Mouse (Mus musculus) heart, embryonic 11.5 days (tissue): ENCODE data around the gene Metap2. TPM values are rescaled to one million over a fixed set of nuclear protein-coding genes. Genes with fewer than 3 reads are reported as not detected.
"Not testable (repeated sequence)": the region's sequence is repeated elsewhere in the genome, so short reads cannot be mapped to it uniquely, and the experiment has no call there.

Experiments used
- ATAC-seq: fragments of 200-750 bp; cut with Nextera tagmentation; replicated peaks from 2 replicates; pipeline ENCODE4 v1.8.0; 2017; ENCODE audit warnings: moderate library complexity; ENCODE audit not compliant: insufficient number of reproducible peaks, low FRiP score, low TSS enrichment
- H3K27ac ChIP-seq: fragments of 300-500 bp; sonication (generic); 2 replicates; pipeline ENCODE4 v1.5.1; 2014; ENCODE audit warnings: mild to moderate bottlenecking, low read depth, low read length
- H3K27me3 ChIP-seq: fragments of 300-500 bp; sonication (generic); 2 replicates; pipeline ENCODE4 v1.6.1; 2014; ENCODE audit warnings: mild to moderate bottlenecking, low read length, mixed read lengths; ENCODE audit not compliant: control insufficient read depth, insufficient read depth
- H3K36me3 ChIP-seq: fragments of 300-500 bp; sonication (generic); 2 replicates; pipeline ENCODE4 v1.6.1; 2014; ENCODE audit warnings: mild to moderate bottlenecking, low read length, moderate library complexity, mixed read lengths; ENCODE audit not compliant: control insufficient read depth, insufficient read depth
- H3K4me1 ChIP-seq: fragments of 300-500 bp; sonication (generic); 2 replicates; pipeline ENCODE4 v1.6.1; 2014; ENCODE audit warnings: low read length; ENCODE audit not compliant: control insufficient read depth, insufficient read depth
- H3K4me2 ChIP-seq: fragments of 300-500 bp; sonication (generic); 2 replicates; pipeline ENCODE4 v1.6.1; 2014; ENCODE audit warnings: mild to moderate bottlenecking, moderate library complexity
- H3K4me3 ChIP-seq: fragments of 300-500 bp; sonication (generic); 2 replicates; pipeline ENCODE4 v1.5.1; 2014; ENCODE audit warnings: low read depth, low read length
- H3K9ac ChIP-seq: fragments of 300-500 bp; sonication (generic); 2 replicates; pipeline ENCODE4 v1.6.1; 2014; ENCODE audit warnings: mild to moderate bottlenecking, low read depth, low read length, moderate library complexity
- H3K9me3 ChIP-seq: fragments of 300-500 bp; sonication (generic); replicated peaks from 2 replicates; pipeline ENCODE4 v1.6.1; 2016; ENCODE audit warnings: low read length; ENCODE audit not compliant: control insufficient read depth
- whole genome bisulfite sequencing: fragments of 180-500 bp; shearing (Covaris S2); extraction: QIAGEN DNeasy Blood & Tissue Kit; methylation state at CpG from one replicate; pipeline ENCODE4 v1.1.7; 2014; ENCODE audit not compliant: insufficient replicate concordance; 5-methylcytosine and 5-hydroxymethylcytosine counted together
- polyA plus RNA-seq: library from polyadenylated mRNA; unstranded; fragments of >200 nt; fragmentation: Nextera tagmentation; extraction: Ambion mirVana; gene quantifications from 2 replicates; pipeline ENCODE4 v1.2.1, GENCODE M21; 2014

Metap2 gene
- polyA plus RNA-seq, 1 experiment from 2014 or later: 199 TPM

DNA sequence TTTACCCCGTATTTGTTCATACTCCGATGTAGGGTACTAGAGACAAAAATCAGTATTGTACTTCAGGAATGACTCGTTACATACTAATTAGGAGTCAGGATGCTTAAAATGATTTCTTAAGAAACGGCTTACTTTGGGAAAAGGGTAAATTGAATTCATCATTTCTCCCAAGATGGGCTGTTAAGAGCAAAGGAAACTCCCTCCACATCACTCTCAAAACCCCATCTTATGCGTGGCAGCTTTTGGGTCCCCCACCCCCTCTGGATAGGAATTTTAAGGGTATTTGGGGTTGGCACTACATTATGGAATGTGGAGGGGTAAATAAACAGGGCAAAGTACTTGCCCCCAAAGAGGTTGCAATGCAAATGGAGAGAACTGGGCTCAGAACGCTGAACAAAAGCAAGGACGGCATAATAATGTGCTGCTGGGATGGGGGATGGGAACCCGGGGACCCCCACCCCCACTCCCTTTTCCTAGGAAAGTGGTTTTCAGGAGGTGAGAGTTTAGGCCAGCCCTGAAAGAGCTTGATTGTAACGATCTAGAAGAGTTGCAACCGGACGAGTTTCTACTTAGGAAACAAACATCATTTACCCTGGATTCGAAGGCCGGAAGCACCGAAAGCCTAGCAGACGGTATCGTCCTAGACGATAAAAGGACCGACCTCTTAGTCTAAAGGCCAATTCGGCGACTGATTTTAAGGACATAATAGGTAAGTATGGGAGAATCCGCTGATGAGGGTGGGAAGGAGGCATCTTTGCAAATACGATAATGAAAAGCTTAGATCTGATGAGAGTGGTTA lies 65.8 kb downstream of the Metap2 start, which contains the start of gene Usp44:
Gene Usp44, plus strand, starts transcription at position 625 of the 799 bp plus-strand sequence.
- Histone ChIP-seq H3K9ac (0 out of 2 replicates have a peak within 1 kb of the TSS, but pooled peaks have one; percentile 10), H3K27me3 (peaks cover 47% of the 10 kb centered on the region)

DNA sequence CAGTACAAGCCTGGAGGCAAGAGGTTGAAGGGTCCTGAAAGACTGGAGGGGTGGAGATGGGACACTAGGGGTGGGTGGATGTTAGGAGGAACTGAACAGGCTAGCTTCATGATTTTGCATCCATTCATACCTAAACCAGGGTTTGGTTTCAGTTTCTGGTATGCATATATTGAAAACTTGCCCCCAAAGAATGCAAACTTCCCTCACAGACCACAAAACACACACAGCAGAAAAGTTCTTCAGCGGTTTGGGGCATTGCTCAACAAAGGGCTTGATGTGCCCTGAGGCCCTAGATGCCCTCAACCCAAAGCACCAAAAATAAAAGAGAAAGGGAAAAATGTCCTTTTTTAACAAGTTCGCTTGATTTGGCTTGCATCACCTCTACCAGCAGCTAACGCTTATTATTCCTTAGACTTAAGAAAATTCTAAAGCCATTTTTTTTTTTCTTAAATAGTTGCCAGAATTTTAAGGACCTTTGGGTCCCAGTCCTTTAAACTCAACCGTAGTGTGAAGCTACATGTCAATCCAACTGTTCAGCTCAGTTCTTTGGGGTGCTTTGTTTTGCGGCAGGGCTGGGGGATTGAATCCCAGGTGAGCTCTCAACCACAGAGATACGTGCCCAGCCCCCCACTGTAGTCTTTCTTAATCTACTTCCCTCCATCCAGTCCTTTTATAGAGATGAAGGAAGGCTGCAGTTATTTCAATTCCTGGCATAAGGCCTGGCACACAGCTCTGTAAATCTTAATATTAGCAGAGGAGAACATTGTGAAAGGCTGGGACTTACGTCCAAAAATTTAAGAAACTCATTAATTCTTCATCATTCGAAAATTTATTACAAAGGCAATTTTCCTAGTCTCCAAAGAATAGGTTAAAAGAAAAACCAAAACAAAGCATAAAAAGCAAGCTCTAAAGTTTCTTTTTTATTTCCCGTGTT lies 66.7 kb downstream of the Metap2 start:
- no peaks in the 10 kb centered on the region for H3K4me1 ChIP-seq
- H3K27me3 ChIP-seq: peaks cover 43% of the 10 kb centered on the region
- no peak overlapping the region for H3K9ac ChIP-seq
- no peak overlapping the region for H3K27ac ChIP-seq
- H3K9me3 ChIP-seq: no peaks in the 10 kb centered on the region
- H3K4me2 ChIP-seq: no peak overlapping the region
- no peaks in the 10 kb centered on the region for H3K36me3 ChIP-seq
- 44% methylated on average over 9 of the region's 9 CpGs for WGBS
- H3K4me3 ChIP-seq: no peak overlapping the region
- no peak for ATAC-seq

More for the DNA sequence above, 65.8 kb downstream of the Metap2 start, which contains the start of gene Usp44:
- no peaks in the 10 kb centered on the region for H3K4me1 ChIP-seq
- WGBS: 9% methylated on average over 22 of the region's 22 CpGs
- no peaks in the 10 kb centered on the region for H3K9me3 ChIP-seq
- peak within 1 kb of the TSS; percentile 55 for H3K4me2 ChIP-seq
- no peaks in the 10 kb centered on the region for H3K36me3 ChIP-seq
- H3K27ac ChIP-seq: no peak within 1 kb of the TSS
- peak within 1 kb of the TSS; percentile 33 for H3K4me3 ChIP-seq
- no peak for ATAC-seq

DNA sequence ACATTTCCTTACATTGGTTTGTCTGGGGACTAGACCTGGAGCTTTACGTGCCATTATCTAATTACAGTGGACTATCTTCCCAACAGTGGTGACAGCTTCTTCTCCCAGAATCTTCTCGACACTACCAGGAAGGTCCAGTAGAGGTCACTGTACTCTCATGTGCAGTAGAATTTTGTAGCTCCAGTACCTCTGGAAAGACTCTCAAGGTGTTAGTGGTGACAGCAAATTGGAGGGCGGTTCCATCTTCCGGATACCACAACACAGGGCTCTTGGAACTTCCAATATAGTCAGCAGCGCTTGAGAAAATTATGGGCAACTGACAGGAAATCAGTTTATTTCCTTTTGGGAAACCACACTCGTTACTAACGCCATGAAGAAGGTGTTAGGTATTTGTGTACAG lies 78.2 kb downstream of the Metap2 start:
- H3K9ac ChIP-seq: no peak overlapping the region
- H3K4me2 ChIP-seq: no peak overlapping the region
- H3K4me3 ChIP-seq: no peak overlapping the region
- H3K4me1 ChIP-seq: no peaks in the 10 kb centered on the region
- no peaks in the 10 kb centered on the region for H3K27me3 ChIP-seq
- H3K36me3 ChIP-seq: no peaks in the 10 kb centered on the region
- no peaks in the 10 kb centered on the region for H3K9me3 ChIP-seq
- WGBS: 27% methylated on average over 7 of the region's 7 CpGs
- no peak overlapping the region for H3K27ac ChIP-seq
- ATAC-seq: no peak

GRCm38 (mm10) chr10:93813755-93814154 lies 83.1 kb downstream of the Metap2 start:
- no peaks in the 10 kb centered on the region for H3K4me1 ChIP-seq
- ATAC-seq: no peak
- WGBS: 79% methylated on average over 10 of the region's 10 CpGs
- no peaks in the 10 kb centered on the region for H3K36me3 ChIP-seq
- H3K9me3 ChIP-seq: no peaks in the 10 kb centered on the region
- no peaks in the 10 kb centered on the region for H3K27me3 ChIP-seq
- H3K9ac ChIP-seq: no peak overlapping the region
- H3K27ac ChIP-seq: no peak overlapping the region
- H3K4me3 ChIP-seq: no peak overlapping the region
- H3K4me2 ChIP-seq: no peak overlapping the region

GRCm38 (mm10) chr10:93812774-93813415 lies 84.0 kb downstream of the Metap2 start:
- WGBS: 16% methylated on average over 10 of the region's 10 CpGs
- no peak overlapping the region for H3K4me3 ChIP-seq

DNA sequence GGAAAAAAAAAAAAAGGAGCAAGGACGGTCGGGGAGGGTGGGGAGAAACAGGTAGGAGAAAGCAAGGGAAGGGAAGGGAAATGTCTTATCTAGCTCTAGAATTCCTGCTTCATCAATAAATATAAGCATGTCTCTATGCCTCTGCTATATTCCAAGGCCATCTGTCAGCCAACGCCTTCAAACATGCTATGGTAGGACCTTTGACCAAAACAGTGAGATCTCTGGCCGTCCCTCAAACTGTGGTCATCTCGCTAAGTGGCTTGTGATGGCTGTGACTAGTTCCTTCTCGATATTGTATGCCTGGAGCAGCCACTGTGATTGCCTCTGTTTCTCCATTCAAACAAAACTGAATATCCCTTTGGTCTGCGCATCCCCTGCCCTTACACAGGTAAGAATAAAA lies 84.8 kb downstream of the Metap2 start:
- no peaks in the 10 kb centered on the region for H3K36me3 ChIP-seq
- no peak for ATAC-seq
- H3K27me3 ChIP-seq: no peaks in the 10 kb centered on the region
- H3K4me3 ChIP-seq: no peak overlapping the region
- no peaks in the 10 kb centered on the region for H3K9me3 ChIP-seq
- H3K4me1 ChIP-seq: no peaks in the 10 kb centered on the region
- no peak overlapping the region for H3K27ac ChIP-seq
- 82% methylated on average over 7 of the region's 7 CpGs for WGBS
- H3K4me2 ChIP-seq: no peak overlapping the region
- no peak overlapping the region for H3K9ac ChIP-seq

More at GRCm38 (mm10) chr10:93812774-93813415, 84.0 kb downstream of the Metap2 start:
- ATAC-seq: no peak
- no peak overlapping the region for H3K9ac ChIP-seq
- no peak overlapping the region for H3K27ac ChIP-seq
- no peaks in the 10 kb centered on the region for H3K4me1 ChIP-seq
- no peaks in the 10 kb centered on the region for H3K27me3 ChIP-seq
- H3K36me3 ChIP-seq: no peaks in the 10 kb centered on the region
- no peak overlapping the region for H3K4me2 ChIP-seq
- H3K9me3 ChIP-seq: no peaks in the 10 kb centered on the region

GRCm38 (mm10) chr10:93810590-93811185 lies 86.2 kb downstream of the Metap2 start:
- Histone ChIP-seq H3K27me3 (no peaks in the 10 kb centered on the region), H3K4me3 (no peak overlapping the region), H3K4me1 (no peaks in the 10 kb centered on the region), H3K36me3 (no peaks in the 10 kb centered on the region), H3K27ac (no peak overlapping the region), H3K9me3 (no peaks in the 10 kb centered on the region), H3K9ac (no peak overlapping the region), H3K4me2 (no peak overlapping the region)
- WGBS: 65% methylated on average over 7 of the region's 7 CpGs
- ATAC-seq: no peak

GRCm38 (mm10) chr10:93809438-93809837 lies 87.5 kb downstream of the Metap2 start:
- not testable (repeated sequence) for H3K27ac ChIP-seq, H3K4me3 ChIP-seq, H3K4me2 ChIP-seq, ATAC-seq, H3K27me3 ChIP-seq, H3K9me3 ChIP-seq, H3K4me1 ChIP-seq, H3K9ac ChIP-seq, H3K36me3 ChIP-seq
- WGBS: 89% methylated on average over 8 of the region's 8 CpGs
